Mouse (Mus musculus) brown adipose tissue, adult 24 weeks (tissue): ENCODE results near the gene 5031439G07Rik. TPM values are rescaled to one million over a fixed set of nuclear protein-coding genes. Genes with fewer than 3 reads are reported as not detected.
"Not testable (repeated sequence)": the region's sequence is repeated elsewhere in the genome, so short reads cannot be mapped to it uniquely, and the experiment has no call there.

Source experiments
- H3K27ac ChIP-seq: fragments of 200-500 bp; replicated peaks from 2 replicates; pipeline ENCODE4 v1.5.1; 2012; ENCODE audit warnings: low read depth, mild to moderate bottlenecking, low read length
- H3K4me1 ChIP-seq: fragments of 200-500 bp; 2 replicates; pipeline ENCODE4 v1.6.1; 2012; ENCODE audit warnings: low read length, mixed read lengths; ENCODE audit not compliant: control insufficient read depth, insufficient read depth, insufficient read length
- H3K4me3 ChIP-seq: fragments of 200-500 bp; 2 replicates; pipeline ENCODE4 v1.5.1; 2012; ENCODE audit warnings: low read depth, mild to moderate bottlenecking, low read length, moderate library complexity; ENCODE audit not compliant: insufficient read depth
- polyA plus RNA-seq: library from polyadenylated mRNA; stranded (reverse); fragments of >200 nt; gene quantifications from 2 replicates; pipeline ENCODE4 v1.2.4, GENCODE M21; 2012; ENCODE audit not compliant: missing spikeins, insufficient read depth, insufficient read length

The 5031439G07Rik gene
- polyA plus RNA-seq = 13.6 and 16.3 TPM in 2 replicates

GRCm38 (mm10) chr15:84987874-84988825 is at the start of gene 5031439G07Rik:
TSS of gene 5031439G07Rik (minus strand) at chr15:84988551.
- Histone ChIP-seq H3K4me1 (peaks cover 4% of the 10 kb centered on the region), H3K27ac (peak within 1 kb of the TSS; percentile 35), H3K4me3 (peak within 1 kb of the TSS; percentile 84)

GRCm38 (mm10) chr15:85037343-85037690 is 49.0 kb upstream of the 5031439G07Rik start:
- peaks cover 5% of the 10 kb centered on the region; the same call in 1 of the 2 replicates for H3K4me1 ChIP-seq
- peak overlapping the region; percentile 36 for H3K27ac ChIP-seq
- H3K4me3 ChIP-seq = peak overlapping the region; percentile 77

GRCm38 (mm10) chr15:85036566-85037342 is 48.4 kb upstream of the 5031439G07Rik start:
- peak overlapping the region; percentile 36 for H3K27ac ChIP-seq
- peaks cover 2% of the 10 kb centered on the region; the same call in 1 of the 2 replicates for H3K4me1 ChIP-seq
- H3K4me3 ChIP-seq = peak overlapping the region; percentile 77

DNA sequence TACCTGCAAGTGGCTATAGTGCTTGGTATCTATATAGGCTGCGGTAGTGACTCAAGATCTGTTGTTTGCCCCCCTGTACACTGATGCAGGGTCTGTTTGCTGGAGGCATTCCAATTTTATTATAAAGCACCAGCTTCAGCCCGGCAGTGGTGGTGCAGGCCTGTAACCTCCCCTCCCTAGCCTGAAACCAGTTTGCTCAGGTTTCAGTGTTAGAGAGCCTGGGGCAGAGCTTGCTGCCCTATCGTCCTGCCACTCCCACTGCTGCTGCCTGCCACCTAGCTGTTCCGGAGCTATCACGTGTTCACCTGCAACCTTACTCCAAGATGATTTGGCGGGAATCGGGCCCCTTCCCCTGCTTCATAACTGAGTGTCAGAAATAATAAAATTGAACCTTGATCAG is 45.6 kb upstream of the 5031439G07Rik start:
- H3K27ac ChIP-seq, H3K4me3 ChIP-seq, H3K4me1 ChIP-seq: not testable (repeated sequence)

DNA sequence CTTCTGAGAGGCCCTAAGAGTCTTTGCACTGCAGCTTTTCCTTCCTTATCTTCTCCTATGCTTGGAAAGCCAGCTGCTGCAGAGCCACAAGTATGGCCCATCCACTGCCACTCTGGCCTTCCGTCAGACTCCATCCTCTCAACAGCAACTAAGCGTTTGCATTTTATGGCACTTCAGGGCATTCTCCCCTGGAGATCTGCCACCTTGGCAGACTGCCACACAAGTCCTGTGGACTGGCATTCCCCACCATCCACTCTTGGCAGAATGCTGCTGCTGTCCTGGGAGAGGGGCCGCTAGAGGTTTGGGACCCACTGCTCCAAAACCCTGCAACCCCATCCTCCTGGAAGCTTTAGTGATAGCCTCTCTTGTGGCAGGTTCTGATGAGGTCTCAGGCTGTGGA is 43.5 kb upstream of the 5031439G07Rik start:
- Histone ChIP-seq H3K4me3 (no peak overlapping the region), H3K4me1 (no peaks in the 10 kb centered on the region), H3K27ac (no peak overlapping the region)

DNA sequence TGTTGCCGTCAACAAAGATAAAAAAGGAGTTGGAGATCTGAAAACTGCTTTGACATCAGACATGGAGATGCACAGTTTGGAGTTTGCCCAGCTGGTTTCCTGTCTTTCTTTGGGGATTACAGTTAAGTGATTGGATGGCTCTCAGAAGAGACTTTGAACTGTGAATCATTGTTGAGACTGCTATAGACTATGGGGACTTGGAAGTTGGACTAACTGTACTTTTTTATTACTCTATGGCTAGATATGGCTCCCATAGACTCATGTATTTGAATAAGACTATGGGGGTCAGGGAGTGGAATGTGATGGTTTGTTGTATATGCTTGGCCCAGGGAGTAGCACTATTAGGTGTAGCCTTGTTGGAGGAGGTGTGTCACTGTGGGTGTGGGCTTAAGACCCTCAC is 42.3 kb upstream of the 5031439G07Rik start:
- H3K4me3 ChIP-seq, H3K4me1 ChIP-seq, H3K27ac ChIP-seq: not testable (repeated sequence)

- not testable (repeated sequence) for H3K4me3 ChIP-seq, H3K4me1 ChIP-seq, H3K27ac ChIP-seq
Observed at GRCm38 (mm10) chr15:85028648-85029047, 40.3 kb upstream of the 5031439G07Rik start, which contains the start of gene Fam118a. TSS of gene Fam118a (plus strand) at chr15:85028948.

DNA sequence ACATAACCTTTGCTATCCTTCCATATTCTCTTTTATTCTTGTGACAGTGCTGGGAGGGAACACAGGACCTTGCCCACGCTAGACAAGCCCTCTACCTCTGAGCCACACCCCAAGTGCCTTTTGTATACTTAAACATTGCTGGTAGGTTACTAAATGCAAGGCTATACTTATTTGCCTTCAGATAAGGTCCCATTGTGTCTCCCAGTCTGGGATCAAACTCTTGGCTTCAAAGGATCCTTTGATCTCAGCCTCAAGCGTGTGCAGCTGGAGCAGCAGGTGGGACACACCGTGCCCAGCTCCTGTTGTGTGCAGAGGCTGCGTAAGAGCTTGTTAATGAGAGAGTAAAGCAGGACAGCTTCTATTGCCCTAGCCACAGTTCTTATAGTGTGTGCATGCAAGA is 39.4 kb upstream of the 5031439G07Rik start:
- H3K4me1 ChIP-seq = no peaks in the 10 kb centered on the region
- no peak overlapping the region for H3K4me3 ChIP-seq
- H3K27ac ChIP-seq = no peak overlapping the region

GRCm38 (mm10) chr15:85026197-85026596 is 37.8 kb upstream of the 5031439G07Rik start:
- Histone ChIP-seq H3K27ac (no peak overlapping the region), H3K4me3 (no peak overlapping the region), H3K4me1 (no peaks in the 10 kb centered on the region)

GRCm38 (mm10) chr15:85022211-85022610 is 33.9 kb upstream of the 5031439G07Rik start:
- H3K4me3 ChIP-seq = no peak overlapping the region
- no peak overlapping the region for H3K27ac ChIP-seq
- H3K4me1 ChIP-seq = no peaks in the 10 kb centered on the region

GRCm38 (mm10) chr15:85016951-85017664 is 28.8 kb upstream of the 5031439G07Rik start, which contains the start of gene Upk3a:
TSS of gene Upk3a (plus strand) at chr15:85017141.
- Histone ChIP-seq H3K4me1 (no peaks in the 10 kb centered on the region), H3K27ac (no peak within 1 kb of the TSS), H3K4me3 (no peak within 1 kb of the TSS)

- Histone ChIP-seq H3K4me3 (no peak overlapping the region), H3K4me1 (no peaks in the 10 kb centered on the region), H3K27ac (no peak overlapping the region)
Observed at GRCm38 (mm10) chr15:85015771-85016170, 27.4 kb upstream of the 5031439G07Rik start.

GRCm38 (mm10) chr15:85012662-85013054 is 24.3 kb upstream of the 5031439G07Rik start:
- H3K4me3 ChIP-seq = no peak overlapping the region
- H3K4me1 ChIP-seq = no peaks in the 10 kb centered on the region
- H3K27ac ChIP-seq = no peak overlapping the region

- Histone ChIP-seq H3K4me1 (no peaks in the 10 kb centered on the region), H3K27ac (no peak overlapping the region), H3K4me3 (no peak overlapping the region)
Observed at GRCm38 (mm10) chr15:85011895-85012661, 23.7 kb upstream of the 5031439G07Rik start.
